Mouse (Mus musculus) cerebellum, adult 2 months (tissue): ENCODE data around the gene Cdk9.

ENCODE experiments used
- CTCF ChIP-seq: fragments of 200-500 bp; IDR thresholded peaks from 2 replicates; pipeline ENCODE4 v1.5.1; 2011; ENCODE audit warnings: low read depth, mild to moderate bottlenecking, control low read depth, low read length, moderate library complexity, borderline replicate concordance; ENCODE audit not compliant: insufficient read depth
- POLR2A ChIP-seq: fragments of 200-500 bp; IDR thresholded peaks from 2 replicates; pipeline ENCODE4 v1.6.1; 2011; ENCODE audit warnings: low read length, control low read depth, borderline replicate concordance; ENCODE audit not compliant: insufficient read depth

DNA sequence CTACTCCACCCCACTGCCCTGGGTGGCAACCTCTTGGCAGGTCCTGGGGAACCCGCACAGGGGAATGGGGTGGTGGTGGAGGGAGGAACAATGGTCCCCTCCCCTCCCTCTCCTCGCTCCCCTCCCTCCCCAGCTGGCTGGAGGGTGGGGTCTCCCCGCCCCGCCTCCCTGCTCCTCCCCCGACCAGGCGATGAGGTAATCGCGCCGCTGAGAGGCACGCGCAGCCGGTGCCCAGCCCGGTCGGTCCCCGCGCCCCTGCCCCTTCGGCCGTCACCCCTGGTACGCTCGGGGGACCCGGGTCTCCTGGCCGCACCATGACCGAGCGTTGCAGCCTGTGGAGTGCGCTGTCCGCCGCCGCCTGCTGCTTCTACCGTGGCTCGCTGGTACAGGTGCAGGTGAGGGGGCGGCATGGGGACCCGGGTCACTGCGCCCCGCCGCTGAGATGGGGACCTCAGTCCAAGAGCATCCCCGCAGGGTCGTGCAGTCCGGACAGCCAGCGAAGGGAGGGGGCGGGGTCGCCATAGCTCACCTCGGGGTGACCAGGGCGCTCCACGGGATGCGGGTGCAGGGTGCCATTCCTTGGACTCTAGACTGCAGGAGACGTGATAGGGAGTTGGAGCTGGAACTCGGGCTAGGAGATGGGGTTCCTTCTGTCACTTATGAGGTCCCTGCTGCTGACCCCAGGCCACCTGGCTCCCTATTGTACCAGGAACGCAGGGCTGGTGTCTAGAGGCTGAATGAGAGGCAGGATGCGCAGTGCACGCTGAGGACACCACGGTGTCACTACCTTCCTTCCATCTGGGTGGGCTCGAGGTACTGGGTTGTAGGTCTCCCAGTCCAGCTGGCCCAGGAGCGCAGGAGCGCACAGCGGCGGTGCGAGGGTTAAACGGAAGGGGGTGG, 28.6 kb upstream of the Cdk9 start:
- peak; percentile 73 for TF ChIP-seq POLR2A
- TF ChIP-seq CTCF = no peak
